Mouse (Mus musculus): Measurements from ENCODE around the gene Phip.

Gene Phip

GRCm38 (mm10) chr9:82955267-82955666 lies 20.0 kb downstream of the Phip start:
- no peak for TF ChIP-seq GATA4 (IDR thresholded peaks at IDR 0.05; ENCODE audit: insufficient replicate concordance, low read length)

GRCm38 (mm10) chr9:82952330-82952729 lies 23.0 kb downstream of the Phip start:
- TF ChIP-seq GATA4 (IDR thresholded peaks at IDR 0.05; ENCODE audit: insufficient replicate concordance, low read length): no peak

GRCm38 (mm10) chr9:82951435-82952004 lies 23.8 kb downstream of the Phip start:
- no peak for TF ChIP-seq GATA4 (IDR thresholded peaks at IDR 0.05; ENCODE audit: insufficient replicate concordance, low read length)

GRCm38 (mm10) chr9:82907246-82907645 lies 68.1 kb downstream of the Phip start:
- no peak for TF ChIP-seq GATA4 (IDR thresholded peaks at IDR 0.05; ENCODE audit: insufficient replicate concordance, low read length)

GRCm38 (mm10) chr9:82888645-82889044 lies 86.7 kb downstream of the Phip start:
- TF ChIP-seq GATA4 (IDR thresholded peaks at IDR 0.05; ENCODE audit: insufficient replicate concordance, low read length): no peak

- no peak for TF ChIP-seq GATA4 (IDR thresholded peaks at IDR 0.05; ENCODE audit: insufficient replicate concordance, low read length)
Observed at GRCm38 (mm10) chr9:82884177-82884576, 91.1 kb downstream of the Phip start.

- no peak for TF ChIP-seq GATA4 (IDR thresholded peaks at IDR 0.05; ENCODE audit: insufficient replicate concordance, low read length)
Observed at GRCm38 (mm10) chr9:82877078-82877477, 98.2 kb downstream of the Phip start.

- peak; percentile 44; the same call in 1 of the 2 replicates for TF ChIP-seq GATA4 (IDR thresholded peaks at IDR 0.05; ENCODE audit: insufficient replicate concordance, low read length)
Observed at GRCm38 (mm10) chr9:82867698-82868097, 107.6 kb downstream of the Phip start.

GRCm38 (mm10) chr9:82866121-82866520 lies 109.2 kb downstream of the Phip start:
- TF ChIP-seq GATA4 (IDR thresholded peaks at IDR 0.05; ENCODE audit: insufficient replicate concordance, low read length): no peak

GRCm38 (mm10) chr9:82861775-82862430 lies 113.4 kb downstream of the Phip start:
- TF ChIP-seq GATA4 (IDR thresholded peaks at IDR 0.05; ENCODE audit: insufficient replicate concordance, low read length): no peak

GRCm38 (mm10) chr9:82861316-82861715 lies 114.0 kb downstream of the Phip start:
- no peak for TF ChIP-seq GATA4 (IDR thresholded peaks at IDR 0.05; ENCODE audit: insufficient replicate concordance, low read length)

- no peak for TF ChIP-seq GATA4 (IDR thresholded peaks at IDR 0.05; ENCODE audit: insufficient replicate concordance, low read length)
Observed at GRCm38 (mm10) chr9:82860805-82861204, 114.5 kb downstream of the Phip start.

GRCm38 (mm10) chr9:82856241-82856640 lies 119.1 kb downstream of the Phip start:
- no peak for TF ChIP-seq GATA4 (IDR thresholded peaks at IDR 0.05; ENCODE audit: insufficient replicate concordance, low read length)

GRCm38 (mm10) chr9:82854973-82855614 lies 120.2 kb downstream of the Phip start:
- TF ChIP-seq GATA4 (IDR thresholded peaks at IDR 0.05; ENCODE audit: insufficient replicate concordance, low read length): no peak

- no peak for TF ChIP-seq GATA4 (IDR thresholded peaks at IDR 0.05; ENCODE audit: insufficient replicate concordance, low read length)
Observed at GRCm38 (mm10) chr9:82854040-82854439, 121.3 kb downstream of the Phip start.

GRCm38 (mm10) chr9:82842671-82843070 lies 132.6 kb downstream of the Phip start:
- TF ChIP-seq GATA4 (IDR thresholded peaks at IDR 0.05; ENCODE audit: insufficient replicate concordance, low read length): no peak
